ENCODE assay signal across 29 mouse cellular contexts in genomic region chr13:56228790-56229189, GRCm38 (mm10). TPM values are rescaled to one million over a fixed set of nuclear protein-coding genes. Genes with fewer than 3 reads are reported as not detected.
A peak's percentile ranks its signal among the peaks of the same experiment; 100 is the strongest.
DNase-seq lines count a peak whose midpoint lies in the region; ATAC-seq lines count a peak whose summit lies in the region.
"Had no signal": no experiment of that assay in that cellular context is flagged by ENCODE, and none has a peak within 500 bp of the region (broad histone marks: within the 10 kb centered on the region; RNA-seq: fewer than 3 reads in every experiment).

No protein-coding gene starts in this region.

- no peak overlapping the region for H3K9ac ChIP-seq in hindbrain, embryonic 11.5 days (ENCODE audit: low read depth, low read length)
- H3K9ac ChIP-seq in hindbrain, embryonic 16.5 days (ENCODE audit: low read depth, low read length), result no peak overlapping the region
- H3K9ac ChIP-seq: embryonic facial prominence, embryonic 13.5 days; hindbrain, embryonic 12.5 days; limb, embryonic 15.5 days; liver, embryonic 13.5 days; stomach, embryonic 15.5 days had no signal

- peak; percentile 37 for DNase-seq in hindbrain, embryonic 11.5 days (ENCODE audit: low spot score)
- DNase-seq in thymus, postnatal 0 days (ENCODE audit: low spot score), result peak; percentile 54
- no peak for DNase-seq in thymus, adult 18-20 months
- DNase-seq in embryonic facial prominence, embryonic 10.5 days (ENCODE audit: low spot score), result peak; percentile 39
- peak; percentile 67 for DNase-seq in retina, postnatal 1 day
- DNase-seq in cerebellum, postnatal 4 days (ENCODE audit: low spot score in 2 of 2), result no peak
- DNase-seq: adrenal gland, postnatal 25 days; B cell, adult 2 months; cerebellum, adult 11-12 months; cerebellum, adult 9-11 months; gastrocnemius, postnatal 14 days; heart, postnatal 14 days; kidney, adult 9 months; kidney, postnatal 10 days; layer of hippocampus, adult 9-11 months; liver, embryonic 13.5 days; lung, adult 18-20 months; lung, postnatal 4 days had no signal

- peaks cover 54% of the 10 kb centered on the region for H3K27me3 ChIP-seq in hindbrain, embryonic 11.5 days (ENCODE audit: control insufficient read depth, insufficient read depth, low read length)
- peaks cover 29% of the 10 kb centered on the region for H3K27me3 ChIP-seq in hindbrain, embryonic 16.5 days (replicated peaks; ENCODE audit: control insufficient read depth, insufficient read depth, low read length)
- peaks cover 94% of the 10 kb centered on the region for H3K27me3 ChIP-seq in embryonic facial prominence, embryonic 10.5 days (replicated peaks; ENCODE audit: low read depth, poor library complexity, severe bottlenecking)

- H3K4me1 ChIP-seq in hindbrain, embryonic 11.5 days (replicated peaks; ENCODE audit: control insufficient read depth, insufficient read depth, low read length), result peaks cover 6% of the 10 kb centered on the region; the same call in 1 of the 2 replicates
- peaks cover 6% of the 10 kb centered on the region for H3K4me1 ChIP-seq in hindbrain, embryonic 16.5 days (ENCODE audit: control insufficient read depth, insufficient read depth, low read depth, low read length)
- peaks cover 52% of the 10 kb centered on the region for H3K4me1 ChIP-seq in embryonic facial prominence, embryonic 10.5 days
- H3K4me1 ChIP-seq: liver, embryonic 13.5 days; stomach, embryonic 15.5 days had no signal

- no peak overlapping the region for H3K27ac ChIP-seq in hindbrain, embryonic 11.5 days (ENCODE audit: low read depth, low read length)
- H3K27ac ChIP-seq in hindbrain, embryonic 16.5 days (ENCODE audit: low read depth, low read length), result no peak overlapping the region
- H3K27ac ChIP-seq in embryonic facial prominence, embryonic 10.5 days (replicated peaks), result no peak overlapping the region
- H3K27ac ChIP-seq: embryonic facial prominence, embryonic 13.5 days; hindbrain, embryonic 12.5 days; limb, embryonic 15.5 days; liver, embryonic 13.5 days; stomach, embryonic 15.5 days had no signal

- no peak overlapping the region for H3K4me3 ChIP-seq in hindbrain, embryonic 11.5 days (ENCODE audit: low read depth, low read length)
- H3K4me3 ChIP-seq in hindbrain, embryonic 16.5 days (ENCODE audit: low read length), result no peak overlapping the region
- H3K4me3 ChIP-seq in embryonic facial prominence, embryonic 10.5 days, result no peak overlapping the region
- H3K4me3 ChIP-seq: embryonic facial prominence, embryonic 13.5 days; hindbrain, embryonic 12.5 days; limb, embryonic 10.5 days; limb, embryonic 15.5 days; liver, embryonic 13.5 days; stomach, embryonic 15.5 days had no signal

- H3K4me2 ChIP-seq in hindbrain, embryonic 11.5 days (replicated peaks; ENCODE audit: low read depth, low read length), result no peak overlapping the region
- H3K4me2 ChIP-seq in hindbrain, embryonic 16.5 days (ENCODE audit: low read length), result no peak overlapping the region
- H3K4me2 ChIP-seq: embryonic facial prominence, embryonic 13.5 days; hindbrain, embryonic 12.5 days; limb, embryonic 15.5 days; liver, embryonic 13.5 days; stomach, embryonic 15.5 days had no signal

- no peaks in the 10 kb centered on the region for H3K36me3 ChIP-seq in hindbrain, embryonic 11.5 days (ENCODE audit: control insufficient read depth, insufficient read depth, low read length)
- no peaks in the 10 kb centered on the region for H3K36me3 ChIP-seq in hindbrain, embryonic 16.5 days (ENCODE audit: control insufficient read depth, insufficient read depth, low read length)
- no peaks in the 10 kb centered on the region for H3K36me3 ChIP-seq in embryonic facial prominence, embryonic 10.5 days (replicated peaks)
- H3K36me3 ChIP-seq: embryonic facial prominence, embryonic 13.5 days; hindbrain, embryonic 12.5 days; limb, embryonic 10.5 days; limb, embryonic 15.5 days; liver, embryonic 13.5 days; stomach, embryonic 15.5 days had no signal

- ATAC-seq in hindbrain, embryonic 11.5 days (ENCODE audit: low FRiP score), result no peak
- no peak for ATAC-seq in hindbrain, embryonic 16.5 days
- ATAC-seq: intestine, postnatal 0 days; lung, postnatal 0 days had no signal

- WGBS in hindbrain, embryonic 11.5 days, result 4% methylated on average over 7 of the region's 7 CpGs
- whole genome bisulfite sequencing in hindbrain, embryonic 16.5 days, result 4% methylated on average over 7 of the region's 7 CpGs
- WGBS in embryonic facial prominence, embryonic 10.5 days, result 3% methylated on average over 7 of the region's 7 CpGs

- H3K9me3 ChIP-seq in hindbrain, embryonic 11.5 days (ENCODE audit: control insufficient read depth, low read length), result no peaks in the 10 kb centered on the region
- no peaks in the 10 kb centered on the region for H3K9me3 ChIP-seq in hindbrain, embryonic 16.5 days (ENCODE audit: control insufficient read depth, low read length)
- H3K9me3 ChIP-seq in embryonic facial prominence, embryonic 10.5 days, result no peaks in the 10 kb centered on the region
- H3K9me3 ChIP-seq: embryonic facial prominence, embryonic 13.5 days; hindbrain, embryonic 12.5 days; limb, embryonic 10.5 days; limb, embryonic 15.5 days; liver, embryonic 13.5 days; stomach, embryonic 15.5 days had no signal

RNA-seq across cellular contexts. Expression of gene Neurog1, which starts 23.2 kb away (rescaled TPM):
- polyA plus RNA-seq in hindbrain, embryonic 11.5 days (2014; fragmentation: Nextera tagmentation; extraction: Ambion mirVana), result 30.6 and 37.4 TPM in 2 replicates
- polyA plus RNA-seq in hindbrain, embryonic 16.5 days (2015; fragmentation: Nextera tagmentation; extraction: Ambion mirVana), result 0.11 and 1.0 TPM in 2 replicates
- polyA plus RNA-seq in thymus, postnatal 0 days (2015; fragmentation: Nextera tagmentation; extraction: Ambion mirVana), result 0.12 TPM in 1 of 2 replicates, not detected in the other
- polyA plus RNA-seq in embryonic facial prominence, embryonic 10.5 days (2016; fragmentation: Nextera tagmentation; extraction: Ambion mirVana), result 11.2 and 15.5 TPM in 2 replicates
- polyA plus RNA-seq: heart, embryonic 14.5 days; intestine, postnatal 0 days; large intestine, adult 2 months; limb, embryonic 10.5 days; limb, embryonic 15.5 days; liver, embryonic 13.5 days; lung, postnatal 0 days; small intestine, adult 2 months; stomach, embryonic 15.5 days had no signal

RNA-seq across cellular contexts. Expression of gene Tifab, which starts 50.1 kb away (rescaled TPM):
- polyA plus RNA-seq in hindbrain, embryonic 11.5 days (2014; fragmentation: Nextera tagmentation; extraction: Ambion mirVana), result 0.45 and 0.71 TPM in 2 replicates
- polyA plus RNA-seq in hindbrain, embryonic 16.5 days (2015; fragmentation: Nextera tagmentation; extraction: Ambion mirVana), result 1.0 and 1.3 TPM in 2 replicates
- polyA plus RNA-seq in thymus, postnatal 0 days (2015; fragmentation: Nextera tagmentation; extraction: Ambion mirVana), result 4.8 and 5.4 TPM in 2 replicates
- 1.3 and 1.5 TPM in 2 replicates for polyA plus RNA-seq in embryonic facial prominence, embryonic 10.5 days (2016; fragmentation: Nextera tagmentation; extraction: Ambion mirVana)

Comparison
In these comparisons a context has a peak if more than half of its experiments do, and no peak if none do; other contexts are left out.
1. DNase-seq: peak in hindbrain, embryonic 11.5 days (single experiment), thymus, postnatal 0 days (single experiment), embryonic facial prominence, embryonic 10.5 days (single experiment) and retina, postnatal 1 day (single experiment); none in thymus, adult 18-20 months (0 of 2) and cerebellum, postnatal 4 days (0 of 2).